Mouse (Mus musculus): ENCODE measurements around the gene Adamts4.

The Adamts4 gene

DNA sequence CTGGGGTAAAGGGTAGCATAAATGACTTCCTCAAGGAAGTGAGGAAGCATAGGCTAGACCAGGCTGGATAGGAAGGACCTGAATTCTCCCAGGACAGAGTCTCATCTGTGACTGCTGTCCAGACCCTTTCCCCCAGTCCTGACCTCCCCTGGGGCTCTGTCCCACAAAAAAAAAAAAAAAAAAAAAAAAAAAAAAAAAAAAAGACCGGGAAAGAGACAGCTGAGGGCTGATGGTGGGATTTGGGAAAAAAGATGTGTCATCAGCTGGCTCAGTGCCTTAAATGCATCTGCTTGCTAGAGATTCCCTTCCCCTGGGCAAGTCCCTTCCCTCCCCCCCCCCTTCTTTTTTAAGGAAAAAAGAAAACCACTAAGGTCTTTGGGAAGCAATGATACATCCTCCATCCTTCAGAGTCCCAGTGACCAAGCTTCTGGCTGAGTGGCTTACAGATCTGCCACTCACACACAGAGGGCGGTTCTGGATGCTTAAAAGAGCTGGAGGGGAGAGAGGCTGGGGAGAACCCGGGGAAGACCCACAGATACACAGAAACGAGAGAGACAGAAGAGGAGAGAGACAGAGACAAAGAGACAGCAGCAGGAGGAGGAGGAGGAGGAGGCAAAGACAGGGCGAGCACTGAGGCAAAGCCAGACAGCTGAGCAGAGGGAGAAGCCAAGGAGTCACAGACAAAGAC, at the start of gene Adamts4:
TSS of gene Adamts4 (plus strand) at position 509 of the 688 bp plus-strand sequence.
- POLR2A ChIA-PET = interaction anchor here (0.5 to 3.4 kb wide), 26 partner anchors 9 to 252 kb away, joined by 3 to 21 read pairs (median 4); partner anchors contain the start of genes B4galt3 (in 2 of the 4), Cfap126 (in 1 of the 4), Dedd (in 1 of the 4) and Pcp4l1 (in 1 of the 4)
- CTCF ChIA-PET = interaction anchor here in 3 of 4 experiments (0.5 to 2.6 kb wide), 12 partner anchors 8 to 196 kb away, joined by 3 to 12 read pairs (median 4); partner anchors contain the start of genes Fcer1g (in 1 of the 3) and Tomm40l (in 1 of the 3)

DNA sequence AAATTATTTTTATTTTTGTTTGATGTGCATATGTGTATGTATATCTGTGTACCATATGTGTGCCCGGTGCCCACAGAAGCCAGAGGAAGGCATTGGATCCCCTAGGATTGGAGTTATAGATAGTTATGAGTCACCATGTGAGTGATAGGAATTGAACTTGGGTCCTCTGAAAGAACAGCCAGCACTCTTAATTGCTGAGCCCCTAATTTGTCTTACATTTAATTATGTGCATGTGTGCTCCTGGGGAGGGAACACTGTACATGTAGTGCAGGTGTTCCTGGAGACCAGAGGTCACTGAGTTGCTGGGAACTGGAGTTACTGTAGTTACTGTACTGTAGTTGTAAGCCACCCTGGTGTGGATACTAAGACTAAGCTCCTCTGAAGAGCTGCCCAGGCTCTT, 49.5 kb upstream of the Adamts4 start:
- POLR2A ChIA-PET = no interaction called here
- CTCF ChIA-PET = interaction anchor here in 2 of 4 experiments (0.7 to 1.6 kb wide), 2 partner anchors 20 to 204 kb away, joined by 5 to 11 read pairs; no protein-coding TSS in a partner anchor

DNA sequence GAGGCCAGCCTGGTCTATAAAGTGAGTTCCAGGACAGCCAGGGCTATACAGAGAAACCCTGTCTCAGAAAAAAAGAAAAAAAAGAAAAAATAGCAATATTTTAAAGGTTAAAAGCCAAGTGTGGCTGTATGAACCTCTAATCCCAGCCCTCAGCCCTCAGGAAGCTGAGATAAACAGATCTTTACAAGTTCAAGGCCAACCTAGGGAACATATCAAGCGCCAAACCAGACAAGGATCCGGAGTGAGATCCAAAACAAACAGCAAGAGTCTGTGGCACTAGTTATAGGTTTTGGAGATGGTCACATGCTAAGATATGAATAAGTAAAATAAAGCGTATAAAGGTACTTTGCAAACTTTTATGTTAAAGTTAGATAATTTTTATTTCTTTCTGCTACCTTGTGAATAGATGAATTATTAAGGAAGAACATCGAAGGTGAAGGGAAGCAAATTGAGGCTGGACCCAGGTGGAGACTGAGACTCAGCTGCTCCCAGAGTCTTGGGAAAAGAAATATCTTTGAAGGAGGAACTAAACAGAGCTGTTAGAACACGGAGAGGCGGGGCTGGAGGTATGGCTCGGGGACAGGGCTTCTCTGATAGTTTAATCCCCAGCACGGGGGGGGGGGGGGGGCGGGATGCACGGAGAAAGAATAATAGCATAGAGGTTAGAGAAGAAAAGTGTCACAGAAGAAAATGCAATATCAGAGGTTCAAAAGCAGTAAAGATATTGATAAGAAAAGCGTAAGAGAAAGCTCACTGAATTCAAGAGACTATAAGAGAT, 46.6 kb upstream of the Adamts4 start:
- ChIA-PET POLR2A (interaction anchor here in 3 of 4 experiments (0.6 to 2.1 kb wide), 8 partner anchors 8 to 82 kb away, joined by 3 to 5 read pairs (median 3); partner anchors contain the start of gene Pcp4l1 (in 1 of the 3)), CTCF (interaction anchor here in 2 of 4 experiments (0.6 to 0.7 kb wide), 3 partner anchors 15 to 41 kb away, joined by 3 to 15 read pairs (median 8); no protein-coding TSS in a partner anchor)

DNA sequence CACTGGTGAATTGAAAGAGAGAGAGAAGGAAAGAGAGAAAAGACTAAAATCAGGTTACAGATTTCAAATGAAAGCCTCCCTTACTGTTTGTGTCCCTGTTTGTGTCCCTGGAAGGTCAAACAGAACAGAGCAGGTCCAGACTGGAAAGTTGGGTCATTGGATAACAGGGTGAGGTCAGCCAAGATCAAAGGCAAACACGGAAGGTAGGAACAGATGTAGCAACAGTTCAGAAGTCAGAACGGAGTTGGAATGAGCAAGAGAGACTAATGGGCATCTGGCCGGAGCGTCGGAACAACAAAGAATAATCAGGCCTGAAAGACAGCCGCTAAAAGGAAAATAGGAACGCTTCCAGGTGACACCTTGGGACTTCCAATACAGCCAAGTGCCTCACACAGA, 46.0 kb upstream of the Adamts4 start:
- ChIA-PET POLR2A (interaction anchor here in 2 of 4 experiments (0.6 to 2.1 kb wide), 6 partner anchors 8 to 82 kb away, joined by 3 to 5 read pairs (median 3); partner anchors contain the start of gene Pcp4l1 (in 1 of the 2)), CTCF (interaction anchor here in 2 of 4 experiments (0.6 to 0.7 kb wide), 2 partner anchors 38 to 42 kb away, joined by 3 to 15 read pairs; no protein-coding TSS in a partner anchor)

DNA sequence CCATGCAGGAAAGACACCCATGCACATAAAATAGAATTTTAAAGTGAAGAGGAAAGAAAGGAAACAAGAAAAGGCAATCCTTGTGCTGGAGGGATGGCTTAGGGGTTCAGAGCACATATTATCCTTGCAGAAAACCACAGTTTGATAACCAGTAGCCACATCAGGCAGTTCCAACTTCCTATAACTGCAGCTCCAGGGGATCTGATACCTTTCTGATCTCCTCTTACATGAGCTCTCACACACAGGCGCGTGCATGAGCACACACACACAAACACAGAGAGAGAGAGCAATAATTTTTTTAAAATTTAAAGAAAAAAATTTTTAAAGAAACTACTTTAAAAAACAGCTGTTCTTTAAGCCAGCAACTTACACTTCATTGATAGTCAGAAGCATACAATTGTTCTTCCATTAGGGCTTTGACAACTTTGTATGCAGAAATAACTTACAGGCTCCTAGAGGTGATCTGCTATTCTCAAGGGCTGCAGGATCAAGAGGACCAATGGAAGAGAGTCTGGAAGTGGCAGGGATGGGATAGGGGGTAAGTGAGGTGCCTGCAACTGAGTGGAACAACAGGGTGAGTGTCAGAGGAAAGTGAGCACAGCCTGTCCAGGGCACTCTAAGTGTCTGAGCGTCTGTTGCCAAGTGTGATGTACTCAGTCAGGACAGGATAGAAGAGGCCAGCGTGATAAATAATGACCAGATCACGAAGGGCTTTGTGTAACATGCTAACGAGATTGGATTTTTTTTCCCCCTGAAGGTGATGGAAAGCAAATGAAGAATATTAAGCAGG, 44.3 kb upstream of the Adamts4 start:
- ChIA-PET POLR2A (interaction anchor here in 2 of 4 experiments (0.9 to 1.4 kb wide), 3 partner anchors 12 to 15 kb away, joined by 3 to 6 read pairs (median 3); partner anchors contain the start of gene Tomm40l (in 1 of the 2)), CTCF (interaction anchor here in 2 of 4 experiments (0.5 to 0.9 kb wide), 2 partner anchors 15 kb away, joined by 3 read pairs; no protein-coding TSS in a partner anchor)

DNA sequence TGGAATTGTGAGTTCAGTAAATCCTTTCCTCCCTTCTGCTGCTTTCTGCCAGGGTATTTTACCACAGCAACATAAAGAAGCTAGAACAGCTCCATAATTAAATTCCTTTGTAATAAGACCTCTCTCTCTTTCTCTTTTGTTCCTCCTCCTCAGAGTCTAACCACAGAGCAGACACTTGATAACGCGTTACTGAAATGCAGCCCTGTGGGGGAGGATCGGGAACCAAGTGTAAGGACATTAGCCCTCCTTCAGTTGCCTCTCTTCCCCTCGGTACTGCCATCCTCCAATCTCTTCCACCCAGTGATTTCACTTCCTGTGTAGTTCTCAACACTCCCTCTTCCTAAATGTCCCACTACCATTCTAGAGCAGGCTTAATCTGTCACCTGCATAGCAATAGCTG, 40.8 kb upstream of the Adamts4 start:
- POLR2A ChIA-PET = interaction anchor here in 2 of 4 experiments (0.5 to 1.7 kb wide), 8 partner anchors 8 to 356 kb away, joined by 3 to 6 read pairs (median 3); partner anchors contain the start of genes B4galt3 (in 1 of the 2) and Pcp4l1 (in 1 of the 2)
- CTCF ChIA-PET = interaction anchor here in 1 of 4 experiments (1.6 kb wide), 1 partner anchor 11 kb away, joined by 5 read pairs; no protein-coding TSS in a partner anchor

DNA sequence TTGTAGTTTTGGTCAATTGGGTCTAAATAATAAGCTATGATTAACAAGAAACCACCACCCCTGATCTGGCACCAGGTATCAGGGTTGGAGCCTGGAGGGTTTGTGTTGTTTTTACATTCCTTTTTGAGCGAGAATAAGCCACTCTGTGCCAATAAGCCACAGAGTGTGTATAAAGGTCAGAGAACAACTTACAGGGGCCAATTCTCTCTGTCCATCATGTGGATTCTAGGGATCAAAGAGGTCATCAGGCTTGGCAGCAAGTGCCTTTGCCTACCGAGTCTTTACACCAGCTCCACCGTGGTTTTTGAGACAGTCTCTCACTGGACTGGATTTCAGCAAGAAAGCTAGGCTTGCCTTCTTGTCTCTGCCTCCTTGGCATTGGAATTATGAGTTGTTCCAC, 37.4 kb upstream of the Adamts4 start:
- POLR2A ChIA-PET = interaction anchor here in 3 of 4 experiments (0.6 to 1.8 kb wide), 11 partner anchors 9 to 75 kb away, joined by 3 to 12 read pairs (median 3); partner anchors contain the start of genes B4galt3 (in 1 of the 3), Fcer1g (in 1 of the 3), Pcp4l1 (in 1 of the 3) and Tomm40l (in 1 of the 3)
- CTCF ChIA-PET = interaction anchor here in 2 of 4 experiments (0.6 to 1.3 kb wide), 4 partner anchors 8 to 76 kb away, joined by 3 to 4 read pairs (median 3); partner anchors contain the start of genes Pcp4l1 (in 1 of the 2) and Tomm40l (in 1 of the 2)

DNA sequence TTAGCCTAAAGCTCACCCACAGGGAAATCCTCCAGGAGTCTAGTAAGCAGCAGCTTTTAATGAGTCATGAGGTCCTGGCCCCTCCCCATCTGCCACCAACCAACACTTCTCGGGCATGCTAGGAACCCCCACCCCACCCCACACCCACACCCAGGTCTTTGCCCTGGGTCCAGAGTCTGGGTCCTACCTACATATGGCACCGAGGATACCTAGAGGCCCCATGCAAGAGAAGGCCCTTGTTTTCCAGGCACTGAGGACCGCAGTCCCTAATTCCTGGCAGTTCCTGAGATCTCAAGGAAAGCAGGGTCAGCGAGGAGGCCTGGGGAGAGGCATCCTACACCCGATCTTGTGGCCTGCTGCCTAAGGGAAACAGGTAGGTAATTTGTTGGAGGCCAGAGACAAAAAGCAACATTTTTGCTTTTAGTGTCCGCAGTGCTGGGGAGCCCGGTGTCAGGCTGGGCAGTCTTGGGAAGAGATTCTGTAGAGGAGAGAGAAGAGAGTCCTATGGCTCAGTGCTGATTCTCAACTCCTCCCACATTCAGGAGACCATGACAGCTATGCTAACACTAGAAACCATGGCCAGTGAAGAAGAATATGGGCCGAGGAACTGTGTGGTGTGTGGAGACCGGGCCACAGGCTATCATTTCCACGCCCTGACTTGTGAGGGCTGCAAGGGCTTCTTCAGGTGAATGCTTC, 36.3 kb upstream of the Adamts4 start, which contains the start of gene Nr1i3:
TSS of gene Nr1i3 (plus strand) at position 170 of the 696 bp plus-strand sequence.
- POLR2A ChIA-PET = interaction anchor here in 2 of 4 experiments (0.7 to 1.8 kb wide), 6 partner anchors 8 to 95 kb away, joined by 3 to 12 read pairs (median 3); partner anchors contain the start of genes Pcp4l1 (in 1 of the 2) and Tomm40l (in 1 of the 2)

DNA sequence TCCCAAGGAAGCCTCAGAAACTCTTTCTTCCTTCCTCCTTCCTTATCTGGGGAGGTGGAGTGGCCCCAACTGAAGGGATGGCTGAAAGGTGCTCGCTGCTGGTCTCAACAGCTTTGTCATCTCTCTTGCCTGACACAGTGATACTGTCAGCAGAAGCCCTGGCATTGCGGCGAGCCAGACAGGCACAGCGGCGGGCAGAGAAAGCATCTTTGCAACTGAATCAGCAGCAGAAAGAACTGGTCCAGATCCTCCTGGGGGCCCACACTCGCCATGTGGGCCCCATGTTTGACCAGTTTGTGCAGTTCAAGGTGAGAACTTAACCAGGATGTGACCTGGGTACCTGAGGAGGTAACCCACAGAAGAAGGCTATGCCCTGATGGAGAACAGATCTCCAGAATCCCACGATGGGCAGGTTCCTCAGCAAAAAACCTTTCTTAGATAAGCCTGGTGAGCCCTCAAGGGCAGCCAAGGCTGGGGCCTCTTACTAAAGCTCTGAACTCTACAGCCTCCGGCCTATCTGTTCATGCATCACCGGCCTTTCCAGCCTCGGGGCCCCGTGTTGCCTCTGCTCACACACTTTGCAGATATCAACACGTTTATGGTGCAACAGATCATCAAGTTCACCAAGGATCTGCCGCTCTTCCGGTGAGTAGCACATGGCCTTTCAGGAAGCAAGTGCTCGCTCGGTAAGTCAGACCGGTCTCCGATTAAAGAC, 33.8 kb upstream of the Adamts4 start:
- ChIA-PET CTCF (interaction anchor here in 1 of 4 experiments (0.6 kb wide), 1 partner anchor 47 kb away, joined by 3 read pairs; no protein-coding TSS in a partner anchor), POLR2A (no interaction called here)

More for the DNA sequence above, 36.3 kb upstream of the Adamts4 start, which contains the start of gene Nr1i3:
- CTCF ChIA-PET = interaction anchor here in 3 of 4 experiments (0.6 to 1.0 kb wide), 6 partner anchors 8 to 77 kb away, joined by 3 to 4 read pairs (median 3); partner anchors contain the start of genes Pcp4l1 (in 1 of the 3) and Tomm40l (in 1 of the 3)

DNA sequence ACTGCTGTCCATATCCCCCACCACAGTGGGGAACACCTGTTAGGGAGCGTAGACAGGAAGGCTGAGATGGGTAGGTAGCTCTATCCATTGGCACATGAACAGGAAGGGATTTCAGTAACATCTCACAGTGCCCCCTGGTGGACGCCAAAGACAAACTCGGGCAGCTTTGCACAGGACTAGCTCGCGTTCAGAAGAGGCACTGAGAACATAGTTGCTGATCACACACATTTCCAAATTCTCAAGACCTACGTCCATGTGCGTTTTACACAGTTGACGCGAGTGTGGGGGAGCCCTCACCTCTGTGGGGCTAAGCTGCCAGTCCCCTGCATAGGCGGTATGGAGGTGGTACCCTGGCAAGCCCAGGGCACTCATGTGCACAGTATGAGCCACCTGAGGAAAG, 29.4 kb upstream of the Adamts4 start:
- ChIA-PET CTCF (interaction anchor here (0.5 to 3.0 kb wide), 92 partner anchors 8 to 325 kb away, joined by 3 to 22 read pairs (median 4); partner anchors contain the start of genes Pcp4l1 (in 3 of the 4), Ppox (in 3 of the 4), B4galt3 (in 2 of the 4) and Ndufs2 (in 2 of the 4)), POLR2A (interaction anchor here in 3 of 4 experiments (0.6 to 3.4 kb wide), 47 partner anchors 9 to 524 kb away, joined by 3 to 24 read pairs (median 4); partner anchors contain the start of genes Cfap126 (in 3 of the 3), Fcer1g (in 2 of the 3), Ndufs2 (in 2 of the 3) and Pcp4l1 (in 2 of the 3))

DNA sequence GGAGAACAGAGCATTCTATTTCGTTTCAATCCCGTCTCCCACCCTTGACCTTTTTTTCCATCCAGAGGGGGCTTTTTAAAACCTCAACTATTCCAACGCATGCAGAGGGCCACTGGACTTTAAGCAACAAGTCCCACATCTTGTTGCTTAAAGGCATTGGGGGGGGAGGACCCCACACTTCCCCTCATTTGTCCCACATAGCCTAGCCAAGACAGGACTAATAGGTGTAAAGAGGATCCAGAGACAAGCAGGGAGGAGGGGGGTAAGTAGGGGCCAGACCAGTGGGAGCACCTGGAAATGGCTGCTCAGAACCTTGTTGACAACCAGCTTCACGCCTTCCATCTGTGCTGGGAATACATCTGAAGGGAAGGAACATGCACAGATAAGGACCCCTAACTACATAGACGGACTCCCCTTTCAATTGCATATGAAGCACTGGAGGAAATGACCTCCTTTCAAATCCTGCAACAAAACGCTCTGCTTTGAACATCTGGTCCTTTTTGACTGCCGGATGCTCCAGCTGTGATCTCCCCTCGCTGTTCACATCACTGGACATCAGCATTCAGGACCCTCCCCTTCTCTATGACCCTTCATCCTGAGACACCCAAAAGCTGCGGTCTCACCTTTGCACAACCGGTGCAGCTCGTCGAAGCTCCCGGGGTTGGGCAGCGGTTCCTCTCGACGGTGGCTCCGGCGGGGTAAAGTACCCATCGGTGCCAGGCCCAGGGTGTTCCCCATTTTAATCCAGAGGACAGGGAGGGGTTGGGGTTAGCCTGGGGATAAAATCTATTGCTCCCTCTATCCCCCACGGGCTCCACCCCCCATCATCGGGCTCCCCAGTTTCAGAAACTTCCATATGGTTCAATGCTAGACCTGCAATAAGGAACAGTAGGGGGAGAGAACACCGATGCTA, 28.7 kb upstream of the Adamts4 start:
- CTCF ChIA-PET = interaction anchor here (0.5 to 3.0 kb wide), 85 partner anchors 8 to 343 kb away, joined by 3 to 22 read pairs (median 4); partner anchors contain the start of genes Pcp4l1 (in 3 of the 4), B4galt3 (in 2 of the 4), Ndufs2 (in 2 of the 4) and Ppox (in 2 of the 4)
- POLR2A ChIA-PET = interaction anchor here in 3 of 4 experiments (0.6 to 3.4 kb wide), 49 partner anchors 8 to 525 kb away, joined by 3 to 24 read pairs (median 4); partner anchors contain the start of genes Cfap126 (in 3 of the 3), Pcp4l1 (in 3 of the 3), B4galt3 (in 2 of the 3) and Fcer1g (in 2 of the 3)

DNA sequence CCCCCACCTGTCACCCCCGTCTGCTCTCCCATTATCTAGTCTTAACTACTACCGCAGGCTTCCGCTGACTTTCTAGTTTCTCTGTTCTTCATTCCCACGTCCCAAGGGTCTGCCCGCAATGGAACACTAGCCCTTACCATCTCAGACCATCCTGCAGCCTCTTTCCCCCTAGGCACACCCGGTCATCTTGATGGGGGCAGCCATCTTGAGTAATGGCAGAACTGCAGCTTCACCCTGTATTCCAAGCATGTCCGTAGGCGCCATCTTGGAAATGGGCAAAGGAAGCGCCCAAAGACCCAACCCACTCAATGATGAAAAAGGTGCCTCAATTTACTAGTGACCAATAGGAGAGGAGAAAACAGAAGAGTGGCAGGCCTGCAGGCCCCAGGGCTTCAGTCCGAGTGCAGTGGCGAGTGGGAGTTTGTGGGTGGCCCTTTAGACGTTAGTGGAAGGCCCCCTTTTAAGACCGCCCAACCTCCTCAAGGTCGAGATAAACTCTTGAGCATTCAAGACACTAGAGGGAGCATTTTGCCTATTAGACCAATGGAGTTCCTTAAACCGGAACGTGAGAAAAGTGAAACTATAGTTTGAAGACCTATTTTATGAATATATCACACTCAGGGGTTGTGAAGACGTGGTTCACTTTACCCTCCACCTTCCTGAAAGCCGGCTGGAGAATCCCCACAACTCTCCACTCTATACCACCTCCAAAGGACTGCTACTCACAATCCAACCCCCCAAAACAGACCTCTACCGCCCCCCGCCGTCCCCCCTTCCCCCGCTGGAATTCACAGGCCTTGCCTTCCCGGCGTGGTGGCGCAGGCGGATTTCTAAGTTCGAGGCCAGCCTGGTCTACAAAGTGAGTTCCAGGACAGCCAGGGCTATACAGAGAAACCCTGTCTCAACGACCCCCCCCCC, 27.7 kb upstream of the Adamts4 start, which contains the start of gene Tomm40l:
TSS of gene Tomm40l (minus strand) at position 277 of the 918 bp plus-strand sequence.
- ChIA-PET POLR2A (interaction anchor here in 3 of 4 experiments (0.6 to 3.4 kb wide), 25 partner anchors 9 to 280 kb away, joined by 3 to 24 read pairs (median 5); partner anchors contain the start of genes B4galt3 (in 2 of the 3), Pcp4l1 (in 2 of the 3), Ppox (in 2 of the 3) and Alyref2 (in 1 of the 3)), CTCF (interaction anchor here in 3 of 4 experiments (0.6 to 3.0 kb wide), 28 partner anchors 9 to 342 kb away, joined by 3 to 22 read pairs (median 5); partner anchors contain the start of genes Ndufs2 (in 1 of the 3), Nr1i3 (in 1 of the 3), Pcp4l1 (in 1 of the 3) and Ppox (in 1 of the 3))

DNA sequence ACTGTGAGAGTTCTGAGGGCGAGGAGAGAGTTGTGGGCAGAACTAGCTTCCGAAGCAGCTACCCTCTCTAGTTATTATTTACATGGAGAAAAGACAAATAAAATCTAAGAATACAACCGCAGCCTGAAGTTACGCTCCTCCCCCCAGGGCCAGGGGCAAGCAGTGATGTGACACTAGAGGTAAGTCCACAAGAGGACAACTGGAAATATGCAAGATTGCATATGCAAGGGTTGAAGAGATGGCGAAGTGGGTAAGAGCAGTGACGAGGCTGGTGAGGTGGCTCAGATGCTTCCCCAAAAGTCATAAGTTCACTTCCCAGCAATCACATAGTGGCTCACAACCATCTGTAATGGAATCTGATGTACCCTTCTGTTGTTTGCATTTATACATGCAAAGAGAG, 27.1 kb upstream of the Adamts4 start:
- POLR2A ChIA-PET = interaction anchor here in 1 of 4 experiments (0.6 kb wide), 1 partner anchor 162 kb away, joined by 5 read pairs; no protein-coding TSS in a partner anchor

More for the DNA sequence above, 27.1 kb upstream of the Adamts4 start:
- CTCF ChIA-PET = interaction anchor here in 3 of 4 experiments (0.6 to 3.0 kb wide), 6 partner anchors 9 to 86 kb away, joined by 3 to 18 read pairs (median 4); partner anchors contain the start of gene Ppox (in 1 of the 3)

Data from embryonic stem cell, embryonic (primary cell).